Mouse (Mus musculus) hindbrain, embryonic 15.5 days (tissue): ENCODE measurements around the gene Stx19. TPM values are rescaled to one million over a fixed set of nuclear protein-coding genes. Genes with fewer than 3 reads are reported as not detected.

Source experiments
- ATAC-seq: fragments of 200-750 bp; cut with Nextera tagmentation; 2 replicates; pipeline ENCODE4 v1.8.0; 2017; ENCODE audit warnings: low read depth, moderate number of reproducible peaks, moderate TSS enrichment; ENCODE audit not compliant: low FRiP score
- H3K27ac ChIP-seq: fragments of 300-500 bp; sonication (generic); replicated peaks from 2 replicates; pipeline ENCODE4 v1.5.1; 2015; ENCODE audit warnings: mild to moderate bottlenecking, inconsistent platforms
- H3K27me3 ChIP-seq: fragments of 300-500 bp; sonication (generic); 2 replicates; pipeline ENCODE4 v1.6.1; 2015; ENCODE audit warnings: control low read depth, inconsistent platforms
- H3K36me3 ChIP-seq: fragments of 300-500 bp; sonication (generic); 2 replicates; pipeline ENCODE4 v1.6.1; 2015; ENCODE audit warnings: control low read depth, inconsistent platforms
- H3K4me1 ChIP-seq: fragments of 300-500 bp; sonication (generic); replicated peaks from 2 replicates; pipeline ENCODE4 v1.6.1; 2015; ENCODE audit warnings: control low read depth, inconsistent platforms
- H3K4me2 ChIP-seq: fragments of 300-500 bp; sonication (generic); 2 replicates; pipeline ENCODE4 v1.6.1; 2015; ENCODE audit warnings: moderate library complexity, mild to moderate bottlenecking, inconsistent platforms
- H3K4me3 ChIP-seq: fragments of 300-500 bp; sonication (generic); 2 replicates; pipeline ENCODE4 v1.5.1; 2015; ENCODE audit warnings: mild to moderate bottlenecking, inconsistent platforms
- H3K9ac ChIP-seq: fragments of 300-500 bp; sonication (generic); 2 replicates; pipeline ENCODE4 v1.6.1; 2015; ENCODE audit warnings: inconsistent platforms
- H3K9me3 ChIP-seq: fragments of 300-500 bp; sonication (generic); 2 replicates; pipeline ENCODE4 v1.6.1; 2016; ENCODE audit warnings: control low read depth, inconsistent platforms
- WGBS: fragments of 180-500 bp; shearing (Covaris S2); methylation state at CpG from one replicate; pipeline ENCODE4 v1.1.7; 2015; 5-methylcytosine and 5-hydroxymethylcytosine counted together
- polyA plus RNA-seq: library from polyadenylated mRNA; unstranded; fragments of >200 nt; fragmentation: Nextera tagmentation; extraction: Ambion mirVana; gene quantifications from 2 replicates; pipeline ENCODE4 v1.2.1, GENCODE M21; 2015

The Stx19 gene
- polyA plus RNA-seq, 1 experiment from 2014 or later, result 0.57 TPM

DNA sequence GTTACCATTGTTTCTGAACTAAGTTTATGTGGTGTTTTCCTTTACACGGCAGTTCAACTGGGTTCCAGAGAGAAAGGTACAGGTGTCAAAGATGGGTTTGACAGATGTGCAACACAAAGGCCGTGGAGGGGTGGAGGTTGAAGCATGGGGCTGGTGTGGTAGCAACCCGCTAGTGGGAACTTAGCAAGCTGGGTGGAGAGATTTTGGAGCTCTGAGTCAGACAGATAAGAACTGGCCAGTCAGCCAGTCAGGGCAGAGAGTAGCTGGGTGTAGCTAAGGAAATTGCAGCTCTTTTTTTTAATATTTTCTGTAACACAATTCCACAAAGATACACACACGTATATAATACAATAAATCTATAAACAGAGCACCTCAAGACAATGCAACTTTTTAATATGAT, 3.6 kb upstream of the Stx19 start:
- no peak for ATAC-seq
- Histone ChIP-seq H3K27ac (no peak overlapping the region), H3K4me3 (no peak overlapping the region), H3K4me1 (peaks cover 7% of the 10 kb centered on the region; the same call in 1 of the 2 replicates), H3K4me2 (no peak overlapping the region), H3K36me3 (no peaks in the 10 kb centered on the region), H3K27me3 (no peaks in the 10 kb centered on the region), H3K9ac (no peak overlapping the region), H3K9me3 (no peaks in the 10 kb centered on the region)
- WGBS, result 94% methylated on average over 4 of the region's 4 CpGs

DNA sequence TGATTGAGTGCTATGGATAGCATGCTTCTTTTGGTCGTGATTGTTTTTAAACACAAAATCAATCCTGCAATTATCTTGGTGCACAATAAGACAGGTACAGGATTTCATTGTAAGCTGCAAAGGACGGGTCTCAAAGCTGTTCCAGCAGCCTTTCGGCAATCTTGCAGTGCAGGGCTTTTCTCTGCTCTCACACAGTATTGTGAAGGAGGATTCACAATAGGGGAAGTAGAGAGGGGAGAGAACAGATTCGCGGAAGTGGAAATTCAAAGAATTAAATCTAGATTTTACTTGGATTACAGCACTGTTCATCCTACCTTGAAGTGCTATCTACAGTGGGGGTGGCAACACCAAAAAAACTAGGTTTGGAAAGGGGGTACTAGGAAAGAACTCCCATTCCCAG, 686 bp upstream of the Stx19 start:
- Histone ChIP-seq H3K36me3 (no peaks in the 10 kb centered on the region), H3K9me3 (no peaks in the 10 kb centered on the region), H3K4me3 (no peak overlapping the region), H3K27me3 (no peaks in the 10 kb centered on the region), H3K27ac (no peak overlapping the region), H3K4me2 (no peak overlapping the region), H3K4me1 (no peaks in the 10 kb centered on the region), H3K9ac (no peak overlapping the region)
- 81% methylated on average over 5 of the region's 5 CpGs for WGBS
- ATAC-seq, result no peak

DNA sequence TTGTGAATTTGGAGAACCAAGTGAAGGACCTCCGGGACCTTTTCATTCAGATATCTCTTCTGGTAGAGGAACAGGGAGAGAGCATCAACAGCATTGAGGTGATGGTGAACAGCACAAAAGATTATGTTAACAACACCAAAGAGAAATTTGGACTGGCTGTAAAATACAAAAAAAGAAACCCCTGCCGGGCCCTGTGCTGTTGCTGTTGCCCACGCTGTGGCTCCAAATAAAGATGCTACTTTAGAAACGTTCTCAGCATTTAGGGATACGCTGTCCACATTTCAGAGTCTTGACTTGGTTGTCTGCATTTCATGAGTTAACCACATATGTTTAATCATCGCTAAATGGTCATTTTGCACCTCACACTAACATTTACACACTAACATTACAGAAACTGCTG, 8.0 kb downstream of the Stx19 start:
- Histone ChIP-seq H3K9ac (no peak overlapping the region), H3K27ac (no peak overlapping the region), H3K27me3 (no peaks in the 10 kb centered on the region), H3K4me1 (no peaks in the 10 kb centered on the region), H3K36me3 (no peaks in the 10 kb centered on the region), H3K9me3 (no peaks in the 10 kb centered on the region), H3K4me3 (no peak overlapping the region), H3K4me2 (no peak overlapping the region)
- WGBS, result 92% methylated on average over 6 of the region's 6 CpGs
- ATAC-seq, result no peak

DNA sequence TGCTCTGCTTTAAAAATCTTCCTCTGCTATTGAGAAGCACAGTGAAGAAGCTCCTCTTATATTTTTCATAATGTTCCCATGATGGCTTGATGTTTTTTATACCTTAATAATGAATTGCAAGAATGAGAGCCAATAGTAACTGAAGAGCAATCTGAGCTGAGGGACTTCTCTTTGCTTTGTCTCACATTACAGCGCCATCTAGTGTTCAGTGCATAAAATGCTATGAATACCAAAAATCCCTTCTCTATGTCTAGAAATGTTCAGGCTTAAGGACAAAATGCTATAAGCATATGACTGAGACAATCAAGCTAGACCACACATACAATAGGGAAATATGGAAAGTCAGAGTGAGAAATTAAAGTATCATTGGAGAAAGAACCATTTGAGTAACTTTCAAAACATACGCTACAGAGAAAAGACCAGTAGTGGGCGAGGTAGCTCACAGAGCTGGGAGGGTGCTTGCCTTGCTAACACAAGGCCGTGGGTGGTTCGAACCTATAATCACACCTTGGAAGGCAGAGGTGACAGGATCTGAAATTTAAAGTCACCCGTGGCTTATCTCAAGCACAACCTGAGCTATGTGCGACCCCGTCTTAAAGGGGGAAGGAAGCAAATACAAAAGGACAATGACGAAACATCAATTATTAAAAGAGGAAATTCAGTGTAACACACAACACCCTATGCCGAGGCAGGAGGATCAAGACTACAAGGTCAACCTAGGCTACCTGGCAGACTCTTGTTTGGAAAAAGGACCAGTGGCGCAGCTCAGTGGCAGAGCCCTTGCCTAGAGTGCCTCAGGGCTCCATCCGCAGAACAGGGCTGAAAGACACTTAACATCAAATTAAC, 11.9 kb downstream of the Stx19 start:
- 78% methylated on average over 12 of the region's 12 CpGs for WGBS
- H3K36me3 ChIP-seq, result no peaks in the 10 kb centered on the region
- no peak overlapping the region for H3K4me3 ChIP-seq
- no peak for ATAC-seq
- no peaks in the 10 kb centered on the region for H3K27me3 ChIP-seq
- no peak overlapping the region for H3K4me2 ChIP-seq
- no peak overlapping the region for H3K27ac ChIP-seq
- no peak overlapping the region for H3K9ac ChIP-seq
- no peaks in the 10 kb centered on the region for H3K9me3 ChIP-seq
- no peaks in the 10 kb centered on the region for H3K4me1 ChIP-seq

DNA sequence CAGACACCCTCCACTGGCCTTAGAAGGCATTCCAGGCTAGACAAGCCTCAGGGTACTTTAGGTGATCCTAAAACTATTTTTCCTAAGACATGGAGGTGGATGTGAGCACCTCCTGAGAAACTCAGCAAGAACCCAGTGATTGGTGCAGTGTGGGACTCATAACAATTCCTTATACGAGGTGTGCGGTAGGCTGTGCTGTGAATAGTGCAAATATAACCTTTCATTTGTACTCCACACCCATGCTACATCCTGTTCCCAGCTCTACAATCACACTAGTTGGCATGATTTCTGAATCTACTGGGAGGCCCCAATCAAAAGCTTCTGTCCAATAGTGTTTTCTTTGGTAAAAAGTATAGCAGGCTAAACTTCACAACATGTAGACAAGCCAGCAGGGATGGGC, 17.6 kb downstream of the Stx19 start:
- no peaks in the 10 kb centered on the region for H3K4me1 ChIP-seq
- H3K4me3 ChIP-seq, result no peak overlapping the region
- H3K9ac ChIP-seq, result no peak overlapping the region
- H3K36me3 ChIP-seq, result no peaks in the 10 kb centered on the region
- no peaks in the 10 kb centered on the region for H3K9me3 ChIP-seq
- ATAC-seq, result no peak
- WGBS, result 93% methylated on average over 2 of the region's 2 CpGs
- no peak overlapping the region for H3K4me2 ChIP-seq
- no peak overlapping the region for H3K27ac ChIP-seq
- no peaks in the 10 kb centered on the region for H3K27me3 ChIP-seq

DNA sequence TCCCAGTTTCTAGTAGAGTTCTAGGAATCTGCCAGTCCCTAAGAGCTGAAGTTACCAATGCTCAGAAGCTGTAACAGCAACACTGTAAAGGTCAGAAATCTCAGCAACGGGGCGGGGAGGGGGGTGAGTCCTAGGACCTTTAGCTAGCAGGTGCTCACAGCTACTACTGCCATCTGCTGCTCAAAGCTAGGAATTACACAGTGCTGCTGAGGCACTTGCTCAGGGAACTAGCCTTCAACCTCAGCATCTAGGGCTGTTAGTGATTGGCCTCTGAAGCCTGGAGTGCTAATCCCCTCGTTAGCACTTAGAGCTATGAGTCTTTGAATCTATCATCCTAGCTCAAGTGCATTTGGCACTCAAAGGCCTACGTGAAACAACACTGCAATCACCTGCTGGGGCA, 18.0 kb downstream of the Stx19 start:
- Histone ChIP-seq H3K4me2 (no peak overlapping the region), H3K27ac (no peak overlapping the region), H3K36me3 (no peaks in the 10 kb centered on the region), H3K9ac (no peak overlapping the region), H3K4me3 (no peak overlapping the region), H3K27me3 (no peaks in the 10 kb centered on the region), H3K9me3 (no peaks in the 10 kb centered on the region), H3K4me1 (no peaks in the 10 kb centered on the region)
- WGBS, result 19% methylated on average over 4 of the region's 4 CpGs
- no peak for ATAC-seq

DNA sequence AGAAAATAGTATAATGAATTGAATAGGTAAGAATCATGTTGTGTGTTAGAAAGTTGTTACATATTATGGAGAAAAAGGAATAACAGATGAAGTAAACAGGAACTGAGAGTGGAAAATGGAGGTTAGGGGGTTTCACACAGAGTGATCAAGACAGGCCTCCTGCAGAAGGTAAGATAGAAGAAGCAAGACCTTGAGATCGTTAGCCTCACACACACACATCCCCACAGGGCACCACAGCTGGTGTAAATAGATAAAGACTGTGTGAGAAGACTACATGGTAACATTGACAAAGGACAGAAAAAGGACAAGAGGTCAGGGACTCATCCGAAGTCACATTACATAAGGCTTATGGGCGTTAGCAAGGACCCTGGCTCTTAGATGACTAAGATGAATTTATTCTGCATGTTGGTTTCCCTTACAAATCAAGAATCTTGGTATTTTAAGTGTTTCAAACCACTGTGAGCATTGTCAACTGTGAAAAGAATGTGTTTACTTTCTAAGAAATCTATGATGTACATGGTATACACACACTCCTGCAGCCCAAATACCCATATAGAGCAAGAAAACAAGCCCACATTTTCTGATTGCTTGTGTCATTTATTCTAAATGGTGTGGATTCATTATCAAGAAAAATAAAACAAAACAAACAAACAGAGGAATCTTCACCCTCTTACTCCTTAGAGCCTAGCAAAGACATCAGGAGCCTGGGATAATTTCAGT, 19.7 kb downstream of the Stx19 start:
- Histone ChIP-seq H3K4me2 (no peak overlapping the region), H3K27me3 (no peaks in the 10 kb centered on the region), H3K9me3 (no peaks in the 10 kb centered on the region), H3K27ac (no peak overlapping the region), H3K9ac (no peak overlapping the region), H3K36me3 (no peaks in the 10 kb centered on the region), H3K4me3 (no peak overlapping the region), H3K4me1 (no peaks in the 10 kb centered on the region)
- 56% methylated on average over 3 of the region's 3 CpGs for WGBS
- no peak for ATAC-seq

DNA sequence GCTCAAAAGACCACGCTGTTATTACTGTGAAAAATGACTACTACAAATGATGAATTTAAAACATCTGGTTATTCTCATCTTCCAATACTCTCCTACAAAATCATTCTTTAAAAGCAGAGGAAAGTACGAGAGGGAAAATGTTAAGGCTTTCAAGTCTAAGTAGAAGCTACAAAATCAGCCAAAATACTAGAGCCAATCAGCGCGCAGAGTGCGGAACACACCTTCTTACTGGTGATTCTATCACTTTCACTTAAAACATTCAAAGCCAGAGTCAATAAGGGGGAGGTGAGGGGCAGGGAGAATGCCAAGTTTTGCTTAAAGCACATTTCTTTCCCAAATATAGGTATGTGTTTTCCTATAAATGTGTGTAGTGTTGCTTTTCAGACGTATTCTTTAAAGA, 30.9 kb downstream of the Stx19 start:
- Histone ChIP-seq H3K36me3 (no peaks in the 10 kb centered on the region), H3K4me3 (peak overlapping the region; percentile 74), H3K9me3 (no peaks in the 10 kb centered on the region), H3K4me2 (peak overlapping the region; percentile 76), H3K27ac (no peak overlapping the region), H3K9ac (no peak overlapping the region), H3K27me3 (no peaks in the 10 kb centered on the region), H3K4me1 (peaks cover 23% of the 10 kb centered on the region)
- 89% methylated on average over 6 of the region's 6 CpGs for WGBS
- ATAC-seq, result no peak

DNA sequence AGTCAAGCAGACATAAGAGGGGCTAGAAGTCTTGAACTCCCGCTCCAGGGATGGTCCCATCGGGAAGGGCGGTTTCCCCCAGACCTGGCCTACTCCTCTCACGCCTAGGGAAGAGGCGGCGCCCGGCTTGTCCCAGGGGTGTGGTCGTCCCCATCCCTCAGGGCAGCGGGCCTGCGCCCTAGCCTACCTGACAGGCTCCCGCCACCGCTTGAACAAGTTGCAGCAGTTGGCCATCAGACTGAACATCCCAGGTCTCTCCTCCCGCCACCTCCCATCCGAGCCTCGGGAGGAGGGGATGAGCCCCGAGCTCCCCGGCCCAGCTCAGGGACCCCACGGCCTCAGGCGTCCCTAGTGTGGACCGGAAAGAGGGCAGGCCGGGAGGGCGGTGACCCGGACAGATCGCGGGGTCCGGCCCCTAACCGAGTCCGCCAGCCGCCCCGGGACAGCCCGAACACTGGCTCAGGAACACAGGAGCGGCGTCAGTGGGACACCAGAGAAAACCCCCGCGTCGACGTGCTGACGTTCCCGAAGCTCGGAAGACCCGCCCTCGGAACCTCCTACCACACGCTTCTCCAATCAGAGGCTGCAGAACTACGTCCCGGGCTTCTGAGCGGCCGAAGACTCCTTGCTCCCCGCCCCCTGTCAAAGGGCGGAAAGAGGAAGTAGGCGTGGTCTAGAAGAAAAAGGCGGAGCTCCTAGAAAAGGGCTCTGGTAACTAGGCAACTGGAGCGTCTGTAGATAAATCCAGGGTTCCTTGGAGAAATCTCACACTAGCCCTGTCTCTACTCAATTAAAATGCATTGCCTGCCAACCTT, 32.2 kb downstream of the Stx19 start, which contains the start of gene Arl13b:
TSS of gene Arl13b (minus strand) at position 543 of the 815 bp plus-strand sequence.
- Histone ChIP-seq H3K9me3 (no peaks in the 10 kb centered on the region), H3K4me1 (peaks cover 23% of the 10 kb centered on the region), H3K9ac (peak within 1 kb of the TSS; percentile 66), H3K4me2 (peak within 1 kb of the TSS; percentile 76), H3K27me3 (no peaks in the 10 kb centered on the region), H3K27ac (peak within 1 kb of the TSS; percentile 56), H3K4me3 (peak within 1 kb of the TSS; percentile 74), H3K36me3 (no peaks in the 10 kb centered on the region)
- peak; percentile 100 for ATAC-seq
- under 1% methylated on average over 52 of the region's 52 CpGs for WGBS

DNA sequence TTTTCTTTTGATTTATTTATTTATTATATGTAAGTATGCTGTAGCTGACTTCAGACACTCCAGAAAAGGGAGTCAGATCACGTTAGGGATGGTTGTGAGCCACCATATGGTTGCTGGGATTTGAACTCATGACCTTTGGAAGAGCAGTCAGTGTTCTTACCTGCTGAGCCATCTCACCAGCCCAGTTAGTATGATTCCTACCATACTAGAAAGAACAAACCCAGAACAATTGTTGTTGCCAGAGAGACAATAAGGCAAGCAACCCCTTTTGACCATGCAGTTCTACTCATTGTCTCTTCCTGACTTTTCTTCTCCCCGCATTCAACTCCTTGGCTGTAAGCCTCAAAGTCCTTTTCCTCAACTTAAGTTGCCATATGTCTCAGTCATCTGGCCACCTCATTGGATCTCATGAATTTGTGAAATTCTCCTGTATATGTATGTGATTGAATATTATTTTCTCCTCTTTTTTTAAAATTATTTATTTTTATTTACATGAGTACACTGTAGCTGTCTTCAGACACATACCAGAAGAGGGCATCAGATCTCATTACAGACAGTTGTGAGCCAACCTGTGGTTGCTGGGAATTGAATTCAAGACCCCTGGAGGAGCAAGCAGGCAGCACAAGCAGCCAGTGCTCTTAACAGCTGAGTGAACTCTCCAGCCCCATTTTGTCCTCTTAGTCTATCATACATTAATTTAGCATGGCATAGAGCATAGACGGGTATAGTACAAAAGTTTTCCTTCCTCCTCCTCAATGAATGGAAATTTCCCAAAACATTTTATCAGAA, 38.2 kb downstream of the Stx19 start:
- H3K4me2 ChIP-seq, result no peak overlapping the region
- 0 out of 2 replicates have a peak, but pooled peaks cover 4% of the 10 kb centered on the region for H3K27me3 ChIP-seq
- H3K4me1 ChIP-seq, result peaks cover 8% of the 10 kb centered on the region
- H3K9me3 ChIP-seq, result no peaks in the 10 kb centered on the region
- ATAC-seq, result no peak
- H3K27ac ChIP-seq, result no peak overlapping the region
- no peak overlapping the region for H3K9ac ChIP-seq
- 73% methylated on average over 3 of the region's 3 CpGs for WGBS
- no peak overlapping the region for H3K4me3 ChIP-seq
- no peaks in the 10 kb centered on the region for H3K36me3 ChIP-seq

DNA sequence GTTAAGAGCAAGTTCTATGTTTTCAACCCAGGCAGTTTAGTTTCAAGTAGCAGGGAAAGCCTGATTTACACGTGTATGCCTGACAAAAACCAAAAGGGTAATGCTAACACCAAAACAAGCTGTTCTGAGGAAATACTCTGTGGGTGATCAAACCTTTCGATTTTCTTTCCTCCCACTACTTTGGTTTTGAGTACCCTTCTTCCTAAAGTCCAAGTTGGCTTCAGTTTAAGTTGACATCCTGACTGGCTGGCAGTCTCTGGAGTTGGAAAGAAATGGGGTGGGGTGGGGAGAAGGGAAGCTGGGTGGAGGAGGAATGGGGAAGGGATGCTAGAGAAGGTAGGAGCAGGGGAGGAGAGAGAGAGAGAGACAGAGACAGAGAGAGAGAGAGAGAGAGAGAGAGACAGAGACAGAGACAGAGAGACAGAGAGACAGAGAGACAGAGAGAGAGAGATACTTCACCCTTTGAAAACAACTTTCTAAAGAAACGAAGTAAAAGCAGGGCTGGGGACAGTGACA, 39.2 kb downstream of the Stx19 start:
- WGBS, result 19% methylated on average over 3 of the region's 3 CpGs
- Histone ChIP-seq H3K4me3 (peak overlapping the region; percentile 70), H3K27me3 (0 out of 2 replicates have a peak, but pooled peaks cover 4% of the 10 kb centered on the region), H3K27ac (0 out of 2 replicates have a peak overlapping the region, but pooled peaks have one; percentile 64), H3K9ac (peak overlapping the region; percentile 80), H3K4me2 (peak overlapping the region; percentile 97), H3K36me3 (no peaks in the 10 kb centered on the region), H3K9me3 (no peaks in the 10 kb centered on the region), H3K4me1 (peaks cover 8% of the 10 kb centered on the region)
- no peak for ATAC-seq
